Mouse (Mus musculus) megakaryocyte, embryonic 14.5 days (primary cell): ENCODE measurements at regions not wholly inside any gene's neighbourhood (a gene's known extent, or its start where the extent isn't known, plus 50 kb on each side); places are given as distances from the start of the nearest gene placed in this dataset.

Experiments
- FLI1 ChIP-seq: IDR thresholded peaks from 2 replicates; pipeline ENCODE4 v1.6.1; 2012; ENCODE audit warnings: low read length, inconsistent platforms, mixed read lengths
- GATA1 ChIP-seq: IDR thresholded peaks from 3 replicates; pipeline ENCODE4 v1.6.1; 2012; ENCODE audit warnings: mixed read lengths, low read length, inconsistent platforms, borderline replicate concordance

DNA sequence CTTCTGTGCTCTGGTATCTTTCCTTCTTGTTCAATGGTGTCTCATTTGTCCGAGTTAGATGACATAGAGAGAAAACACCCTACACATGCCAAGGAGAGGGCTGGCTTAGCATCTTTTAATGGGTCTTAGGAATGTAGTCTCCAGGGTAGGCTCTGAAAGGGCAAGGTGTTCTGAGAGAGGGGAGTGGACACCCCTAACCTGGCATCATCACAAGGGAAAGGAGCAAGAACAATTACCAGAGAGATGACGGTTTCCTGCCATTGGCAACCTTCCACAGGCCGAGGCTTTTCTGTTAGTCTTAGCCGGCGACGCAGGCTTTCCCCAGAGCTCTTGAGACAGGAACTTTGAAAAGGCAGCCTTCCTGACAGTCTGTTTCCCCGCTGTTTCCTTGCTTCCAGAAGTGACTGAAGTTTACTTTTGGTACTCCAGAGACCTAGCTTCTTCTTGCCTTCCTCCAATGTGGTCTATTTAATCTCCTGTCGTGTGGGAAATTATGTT lies 232.2 kb downstream of the Zfp326 start:
- no peak for TF ChIP-seq GATA1
- no peak for TF ChIP-seq FLI1
